Mouse (Mus musculus) olfactory bulb, adult 2 months (tissue): ENCODE measurements at regions not wholly inside any gene's neighbourhood (a gene's known extent, or its start where the extent isn't known, plus 50 kb on each side); places are given as distances from the start of the nearest gene placed in this dataset.
"Not testable (repeated sequence)": the region's sequence is repeated elsewhere in the genome, so short reads cannot be mapped to it uniquely, and the experiment has no call there.

ENCODE experiments used
- H3K27ac ChIP-seq: fragments of 200-500 bp; 2 replicates; pipeline ENCODE4 v1.5.1; 2012; ENCODE audit warnings: low read depth, low read length; ENCODE audit not compliant: insufficient read depth
- H3K4me1 ChIP-seq: fragments of 200-500 bp; 2 replicates; pipeline ENCODE4 v1.6.1; 2012; ENCODE audit warnings: low read length; ENCODE audit not compliant: control insufficient read depth, insufficient read depth
- H3K4me3 ChIP-seq: fragments of 200-500 bp; 2 replicates; pipeline ENCODE4 v1.5.1; 2012; ENCODE audit warnings: mild to moderate bottlenecking, low read depth, low read length, moderate library complexity; ENCODE audit not compliant: insufficient read depth
- CTCF ChIP-seq: fragments of 200-500 bp; IDR thresholded peaks from 2 replicates; pipeline ENCODE4 v1.5.1; 2012; ENCODE audit warnings: low read depth, mild to moderate bottlenecking, low read length, moderate library complexity; ENCODE audit not compliant: insufficient read depth
- POLR2A ChIP-seq: fragments of 200-500 bp; IDR thresholded peaks from 2 replicates; pipeline ENCODE4 v1.6.1; 2012; ENCODE audit warnings: mild to moderate bottlenecking, low read depth, low read length, moderate library complexity; ENCODE audit not compliant: insufficient read depth
- WGBS: fragments of 180-500 bp; shearing (Covaris S2); methylation state at CpG from one replicate; pipeline ENCODE4 v1.1.7; 2018; 5-methylcytosine and 5-hydroxymethylcytosine counted together

DNA sequence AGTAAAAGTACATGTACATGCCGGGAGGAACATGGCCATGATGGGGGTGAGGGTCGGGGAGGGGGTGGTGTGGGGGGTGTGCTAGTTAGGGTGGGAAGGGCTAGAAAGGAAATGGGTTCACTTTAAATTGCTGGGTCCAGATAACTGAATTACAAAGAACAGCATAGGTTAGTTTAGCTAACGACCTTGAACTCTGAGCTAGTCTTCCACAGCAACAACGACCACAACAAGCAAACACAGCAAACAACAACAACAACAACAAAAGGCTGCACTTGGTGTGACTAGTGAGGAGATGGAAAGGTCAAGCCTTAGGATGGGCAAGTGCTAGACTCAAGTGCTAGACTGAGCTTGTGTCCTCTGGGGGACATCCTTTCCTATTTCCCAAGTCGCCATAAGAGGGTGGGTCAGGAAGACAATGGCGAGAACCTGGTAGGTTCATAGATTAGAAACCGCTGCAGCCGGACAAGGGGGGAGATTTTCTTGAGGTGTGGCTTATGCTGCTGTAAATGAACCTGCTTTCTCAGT is 117.9 kb downstream of the Enc1 start:
- TF ChIP-seq CTCF (no peak), POLR2A (no peak)
- Histone ChIP-seq H3K4me1 (no peaks in the 10 kb centered on the region), H3K27ac (no peak overlapping the region), H3K4me3 (no peak overlapping the region)
- 97% methylated on average over 8 of the region's 8 CpGs for WGBS

- H3K4me1 ChIP-seq: no peaks in the 10 kb centered on the region
- 93% methylated on average over 6 of the region's 6 CpGs for WGBS
- TF ChIP-seq POLR2A: no peak
- no peak for TF ChIP-seq CTCF
- H3K4me3 ChIP-seq: no peak overlapping the region
- H3K27ac ChIP-seq: no peak overlapping the region
These were observed 117.4 kb downstream of the Enc1 start for GRCm38 (mm10) chr13:97358261-97358660.

- Histone ChIP-seq H3K4me1 (no peaks in the 10 kb centered on the region), H3K27ac (no peak overlapping the region), H3K4me3 (no peak overlapping the region)
- 76% methylated on average over 13 of the region's 13 CpGs for WGBS
- TF ChIP-seq POLR2A: no peak
- TF ChIP-seq CTCF: no peak
These were observed 116.3 kb downstream of the Enc1 start for GRCm38 (mm10) chr13:97356923-97357807.

- H3K4me3 ChIP-seq, H3K27ac ChIP-seq, H3K4me1 ChIP-seq: not testable (repeated sequence)
- 98% methylated on average over 6 of the region's 6 CpGs for WGBS
These were observed 114.5 kb downstream of the Enc1 start for GRCm38 (mm10) chr13:97355411-97355810.

GRCm38 (mm10) chr13:97347696-97348095 is 106.8 kb downstream of the Enc1 start:
- no peak overlapping the region for H3K27ac ChIP-seq
- TF ChIP-seq CTCF (no peak), POLR2A (no peak)
- WGBS: 81% methylated on average over 7 of the region's 7 CpGs
- H3K4me3 ChIP-seq: no peak overlapping the region
- H3K4me1 ChIP-seq: no peaks in the 10 kb centered on the region

DNA sequence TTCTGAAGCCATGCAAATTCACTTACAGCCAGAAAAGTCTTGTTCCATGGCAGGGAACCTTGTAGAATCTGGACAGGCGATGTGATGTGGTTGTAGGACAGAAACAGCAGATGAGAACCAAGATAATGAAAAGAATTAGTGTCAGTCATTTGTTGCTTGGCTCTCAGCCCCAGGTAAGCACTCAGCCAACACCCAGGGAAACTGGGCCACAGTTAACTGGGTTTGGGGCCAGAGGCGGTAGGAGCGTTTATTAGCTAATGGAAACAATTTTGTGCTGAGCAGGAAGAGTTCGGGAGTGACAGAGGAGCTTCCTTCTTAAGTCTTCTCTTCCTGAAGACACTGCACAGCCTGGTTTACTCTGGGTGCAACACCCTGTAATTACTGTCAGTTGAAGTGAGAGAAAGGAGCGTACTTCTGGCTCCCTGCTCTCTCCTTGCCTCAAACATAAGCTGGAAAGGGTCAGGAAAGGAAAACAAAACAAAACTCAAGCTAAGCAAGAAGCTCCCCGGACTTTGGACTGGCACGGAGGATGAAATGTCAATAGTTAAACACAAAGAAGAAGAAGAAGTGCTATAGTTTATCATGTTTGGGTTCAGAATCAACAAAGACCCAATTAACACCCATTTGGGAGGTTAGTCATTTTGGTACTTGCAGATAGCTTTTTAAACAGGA is 100.4 kb downstream of the Enc1 start:
- Histone ChIP-seq H3K4me1 (peaks cover 9% of the 10 kb centered on the region), H3K4me3 (no peak overlapping the region), H3K27ac (no peak overlapping the region)
- WGBS: 25% methylated on average over 7 of the region's 7 CpGs
- TF ChIP-seq CTCF (no peak), POLR2A (no peak)

GRCm38 (mm10) chr13:97337954-97338353 is 97.0 kb downstream of the Enc1 start:
- Histone ChIP-seq H3K27ac (no peak overlapping the region), H3K4me3 (no peak overlapping the region), H3K4me1 (peaks cover 9% of the 10 kb centered on the region)
- TF ChIP-seq POLR2A (no peak), CTCF (no peak)
- 15% methylated on average over 3 of the region's 3 CpGs for WGBS

DNA sequence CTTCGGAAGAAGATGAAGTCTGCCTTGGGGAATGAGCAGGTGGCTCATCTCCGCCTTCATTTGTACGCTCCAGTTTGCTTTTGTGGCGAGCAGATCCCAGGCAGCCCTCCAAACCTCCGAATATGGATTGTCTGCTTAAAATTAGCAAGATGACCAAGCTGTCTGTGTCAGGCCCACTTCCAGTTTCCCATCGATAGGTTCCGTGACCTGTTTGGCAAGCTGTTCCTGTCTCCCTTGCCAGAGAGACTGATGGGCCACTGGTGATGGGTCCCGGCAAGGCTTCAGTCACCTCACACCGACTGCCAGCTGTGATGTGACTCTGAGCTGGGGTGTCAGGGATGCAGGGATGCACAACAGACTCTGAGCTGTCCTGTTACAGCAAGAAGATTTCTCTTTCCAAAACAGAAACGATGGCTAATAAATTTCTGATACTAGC is 96.4 kb downstream of the Enc1 start:
- H3K4me3 ChIP-seq: no peak overlapping the region
- TF ChIP-seq CTCF (no peak), POLR2A (no peak)
- no peak overlapping the region for H3K27ac ChIP-seq
- H3K4me1 ChIP-seq: peaks cover 9% of the 10 kb centered on the region
- 63% methylated on average over 10 of the region's 10 CpGs for WGBS
